Mouse (Mus musculus): ENCODE results near the gene Acap2.

DNA sequence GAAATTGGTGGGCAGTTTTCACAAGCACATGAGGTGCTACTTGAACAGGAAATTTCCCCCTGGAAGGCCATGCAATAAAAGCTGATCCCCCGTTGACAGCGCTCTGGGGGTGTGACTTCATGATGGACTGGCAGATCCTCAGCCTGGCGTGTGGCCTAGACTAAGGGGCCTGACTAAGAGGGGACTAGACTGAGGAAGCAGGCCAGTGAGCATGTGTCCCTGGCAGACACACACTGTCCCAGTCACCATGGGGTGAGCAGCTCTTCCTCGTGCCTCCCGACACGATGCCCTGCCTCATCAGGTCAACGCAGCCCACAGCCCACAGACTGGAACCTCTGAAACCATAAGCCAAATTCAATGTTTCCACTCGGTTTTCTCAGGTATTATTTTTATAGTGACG lies 18.5 kb downstream of the Acap2 start:
- TF ChIP-seq GATA1 (IDR thresholded peaks at IDR 0.05; ENCODE audit: borderline replicate concordance, low read length) (no peak), FLI1 (IDR thresholded peaks at IDR 0.05; ENCODE audit: low read length) (no peak)

Measured in megakaryocyte, embryonic 14.5 days (primary cell).